Mouse (Mus musculus): ENCODE results near the gene Krt25.

DNA sequence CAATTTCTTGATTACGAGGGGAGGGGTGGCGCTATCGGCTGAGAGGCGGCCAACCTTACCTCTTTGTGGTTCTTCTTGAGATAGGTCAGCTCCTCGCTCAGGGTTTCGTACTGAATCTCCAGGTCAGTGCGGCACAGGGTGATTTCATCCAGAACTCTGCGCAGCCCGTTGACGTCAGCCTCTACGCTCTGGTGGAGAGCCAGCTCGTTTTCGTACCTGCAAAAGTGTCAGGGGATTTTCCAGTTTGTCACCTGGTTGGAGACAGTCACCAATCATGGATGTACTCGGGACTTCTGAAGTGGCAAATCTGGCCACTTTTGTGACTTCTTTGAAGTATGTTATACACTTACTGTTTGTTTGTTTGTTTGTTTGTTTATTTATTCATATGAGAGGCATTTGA lies 1.7 kb downstream of the Krt25 start:
- TF ChIP-seq POLR2A (IDR thresholded peaks at IDR 0.05; ENCODE audit: low read depth, low read length) (no peak), EP300 (IDR thresholded peaks at IDR 0.05; ENCODE audit: low read length) (peak; percentile 56; the same call in 1 of the 2 replicates), CTCF (conservative IDR thresholded peaks at IDR 0.05 in 1 of 2, IDR thresholded peaks at IDR 0.05 in 1 of 2; ENCODE audit: low read depth in 2 of 2, low read length in 2 of 2) (peak in 1 of 2 experiments; percentile 17; a peak in 1 of 4 replicates), USF2 (conservative IDR thresholded peaks at IDR 0.05; ENCODE audit: low read depth, low read length) (no peak), GABPA (IDR thresholded peaks at IDR 0.05; ENCODE audit: insufficient replicate concordance, low read depth, low read length) (no peak), NRF1 (IDR thresholded peaks at IDR 0.05; ENCODE audit: low read depth, low read length) (0 out of 2 replicates have a peak, but pooled peaks have one; percentile 35), ZNF384 (IDR thresholded peaks at IDR 0.05; ENCODE audit: low read depth, low read length) (no peak), KAT2A (IDR thresholded peaks at IDR 0.05; ENCODE audit: insufficient replicate concordance, low read length) (no peak), RAD21 (IDR thresholded peaks at IDR 0.05; ENCODE audit: low read depth, low read length) (no peak), USF1 (IDR thresholded peaks at IDR 0.05; ENCODE audit: low read depth, low read length) (no peak), MAX (IDR thresholded peaks at IDR 0.05; ENCODE audit: low read length) (no peak), NELFE (IDR thresholded peaks at IDR 0.05; ENCODE audit: low read depth, low read length) (no peak), RCOR1 (conservative IDR thresholded peaks at IDR 0.05; ENCODE audit: low read depth, low read length) (no peak), POLR2AphosphoS2 (IDR thresholded peaks at IDR 0.05; ENCODE audit: low read depth, low read length) (no peak)

All from CH12.LX (cell line).